Mouse (Mus musculus): ENCODE measurements around the gene F5. TPM values are rescaled to one million over a fixed set of nuclear protein-coding genes. Genes with fewer than 3 reads are reported as not detected.
A peak's percentile ranks its signal among the peaks of the same experiment; 100 is the strongest.

The F5 gene
- under 1 TPM; 0.42 to 0.52 TPM for total RNA-seq (2021)

GRCm38 (mm10) chr1:164151387-164152088, at the start of gene F5:
Gene F5 (plus strand): TSS chr1:164151838.
- no peak for DNase-seq (ENCODE audit: low spot score in 2 of 2)
- intact Hi-C loops (cut with DNase I), result no loop called here

- no peak for DNase-seq (ENCODE audit: low spot score in 2 of 2)
- intact Hi-C loops (cut with DNase I), result no loop called here
Measured at GRCm38 (mm10) chr1:164109763-164110162, 41.9 kb upstream of the F5 start.

GRCm38 (mm10) chr1:164110591-164111329, 40.9 kb upstream of the F5 start:
- DNase-seq (ENCODE audit: low spot score in 2 of 2), result no peak
- intact Hi-C loops (cut with DNase I), result no loop called here

- intact Hi-C loops (cut with DNase I), result no loop called here
- DNase-seq (ENCODE audit: low spot score in 2 of 2), result no peak
Measured at GRCm38 (mm10) chr1:164114280-164114679, 37.4 kb upstream of the F5 start.

- intact Hi-C loops (cut with DNase I), result no loop called here
- DNase-seq (ENCODE audit: low spot score in 2 of 2), result no peak
Measured at GRCm38 (mm10) chr1:164114947-164115493, 36.6 kb upstream of the F5 start, which contains the start of gene Selp. Gene Selp (plus strand): TSS chr1:164115264.

- intact Hi-C loops (cut with DNase I), result no loop called here
- no peak for DNase-seq (ENCODE audit: low spot score in 2 of 2)
Measured at GRCm38 (mm10) chr1:164115647-164116046, 36.0 kb upstream of the F5 start.

GRCm38 (mm10) chr1:164117869-164118268, 33.8 kb upstream of the F5 start:
- DNase-seq (ENCODE audit: low spot score in 2 of 2), result no peak
- intact Hi-C loops (cut with DNase I), result no loop called here

- intact Hi-C loops (cut with DNase I), result no loop called here
Measured at GRCm38 (mm10) chr1:164119892-164120776, 31.5 kb upstream of the F5 start.

GRCm38 (mm10) chr1:164120777-164121158, 30.9 kb upstream of the F5 start:
- no peak for DNase-seq (ENCODE audit: low spot score in 2 of 2)
- intact Hi-C loops (cut with DNase I), result no loop called here

More at GRCm38 (mm10) chr1:164119892-164120776, 31.5 kb upstream of the F5 start:
- DNase-seq (ENCODE audit: low spot score in 2 of 2), result no peak

- intact Hi-C loops (cut with DNase I), result no loop called here
- DNase-seq (ENCODE audit: low spot score in 2 of 2), result no peak
Measured at GRCm38 (mm10) chr1:164123836-164124235, 27.8 kb upstream of the F5 start.

- no peak for DNase-seq (ENCODE audit: low spot score in 2 of 2)
- intact Hi-C loops (cut with DNase I), result no loop called here
Measured at GRCm38 (mm10) chr1:164130013-164130412, 21.6 kb upstream of the F5 start.

GRCm38 (mm10) chr1:164132609-164133008, 19.0 kb upstream of the F5 start:
- no peak for DNase-seq (ENCODE audit: low spot score in 2 of 2)
- intact Hi-C loops (cut with DNase I), result no loop called here

- intact Hi-C loops (cut with DNase I), result no loop called here
- DNase-seq (ENCODE audit: low spot score in 2 of 2), result no peak
Measured at GRCm38 (mm10) chr1:164134101-164134500, 17.5 kb upstream of the F5 start.

GRCm38 (mm10) chr1:164135360-164135759, 16.3 kb upstream of the F5 start:
- no peak for DNase-seq (ENCODE audit: low spot score in 2 of 2)
- intact Hi-C loops (cut with DNase I), result no loop called here

- intact Hi-C loops (cut with DNase I), result no loop called here
Measured at GRCm38 (mm10) chr1:164135960-164136359, 15.7 kb upstream of the F5 start.

GRCm38 (mm10) chr1:164136636-164137035, 15.0 kb upstream of the F5 start:
- intact Hi-C loops (cut with DNase I), result no loop called here
- DNase-seq (ENCODE audit: low spot score in 2 of 2), result no peak

More at GRCm38 (mm10) chr1:164135960-164136359, 15.7 kb upstream of the F5 start:
- DNase-seq (ENCODE audit: low spot score in 2 of 2), result no peak

- DNase-seq (ENCODE audit: low spot score in 2 of 2), result peak; percentile 65
- intact Hi-C loops (cut with DNase I), result loop anchor here (1.0 to 2.0 kb wide), 2 partner anchors 82 to 128 kb away; no protein-coding TSS in a partner anchor
Measured at GRCm38 (mm10) chr1:164138365-164139130, 13.1 kb upstream of the F5 start.

- DNase-seq (ENCODE audit: low spot score in 2 of 2), result no peak
- intact Hi-C loops (cut with DNase I), result loop anchor here (1.0 to 2.0 kb wide), 2 partner anchors 83 to 129 kb away; no protein-coding TSS in a partner anchor
Measured at GRCm38 (mm10) chr1:164139464-164139863, 12.2 kb upstream of the F5 start.

GRCm38 (mm10) chr1:164149083-164149482, 2.6 kb upstream of the F5 start:
- DNase-seq (ENCODE audit: low spot score in 2 of 2), result no peak
- intact Hi-C loops (cut with DNase I), result no loop called here
